Mouse (Mus musculus): ENCODE data around the gene Slc22a14.
"Not testable (repeated sequence)": the region's sequence is repeated elsewhere in the genome, so short reads cannot be mapped to it uniquely, and the experiment has no call there.

The Slc22a14 gene

DNA sequence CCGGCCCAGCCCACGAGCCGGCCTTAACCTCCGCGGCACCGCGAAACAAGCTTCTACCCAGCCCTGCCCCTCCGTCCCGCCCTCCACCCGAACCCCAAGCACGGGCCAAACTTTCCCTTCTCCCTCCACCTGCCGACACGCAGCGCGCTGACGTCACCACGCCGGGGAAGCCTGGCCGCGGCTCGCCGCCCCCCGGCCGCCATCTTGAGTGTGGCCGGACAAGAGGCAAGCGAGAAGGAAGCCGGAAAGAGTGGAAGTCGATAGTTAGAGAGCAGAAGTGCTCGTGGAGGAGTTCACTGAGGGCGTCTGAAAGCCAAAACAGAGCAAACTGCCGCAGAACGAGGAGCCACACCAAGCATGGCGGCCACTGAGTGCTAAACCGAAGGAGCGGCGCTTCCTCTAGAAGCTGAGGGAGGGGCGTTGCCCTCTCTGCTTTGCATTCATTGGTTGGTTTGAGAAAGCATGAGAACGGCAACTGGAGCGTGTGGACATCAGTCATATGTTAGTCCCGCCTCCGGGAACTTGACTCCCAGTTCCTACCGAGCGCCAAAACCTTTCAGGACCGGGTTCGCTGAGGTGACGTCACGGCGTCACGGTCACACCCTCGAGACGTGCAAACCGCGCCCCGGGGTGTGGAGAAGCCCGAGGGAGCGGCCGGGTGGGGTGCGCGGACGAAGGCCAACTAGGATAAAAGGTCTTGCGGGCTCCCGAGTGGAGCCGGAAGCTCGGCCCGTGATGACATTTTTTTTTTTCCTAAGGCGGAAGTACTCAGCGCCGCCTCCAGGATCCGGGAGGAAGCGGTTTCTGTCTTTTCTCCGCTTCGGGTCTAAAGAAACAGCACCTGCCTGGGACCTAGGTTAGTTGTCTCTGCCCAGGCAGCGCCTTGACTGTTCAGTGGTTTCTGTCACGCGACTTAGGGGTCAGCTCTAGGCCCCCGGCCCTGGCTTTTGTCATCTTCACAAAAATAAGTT is 42.8 kb downstream of the Slc22a14 start, which contains the start of gene Oxsr1:
Gene Oxsr1, minus strand, starts transcription at position 139 of the 971 bp plus-strand sequence.
- in situ Hi-C loops (cut with MseI, MboI), result no loop called here

DNA sequence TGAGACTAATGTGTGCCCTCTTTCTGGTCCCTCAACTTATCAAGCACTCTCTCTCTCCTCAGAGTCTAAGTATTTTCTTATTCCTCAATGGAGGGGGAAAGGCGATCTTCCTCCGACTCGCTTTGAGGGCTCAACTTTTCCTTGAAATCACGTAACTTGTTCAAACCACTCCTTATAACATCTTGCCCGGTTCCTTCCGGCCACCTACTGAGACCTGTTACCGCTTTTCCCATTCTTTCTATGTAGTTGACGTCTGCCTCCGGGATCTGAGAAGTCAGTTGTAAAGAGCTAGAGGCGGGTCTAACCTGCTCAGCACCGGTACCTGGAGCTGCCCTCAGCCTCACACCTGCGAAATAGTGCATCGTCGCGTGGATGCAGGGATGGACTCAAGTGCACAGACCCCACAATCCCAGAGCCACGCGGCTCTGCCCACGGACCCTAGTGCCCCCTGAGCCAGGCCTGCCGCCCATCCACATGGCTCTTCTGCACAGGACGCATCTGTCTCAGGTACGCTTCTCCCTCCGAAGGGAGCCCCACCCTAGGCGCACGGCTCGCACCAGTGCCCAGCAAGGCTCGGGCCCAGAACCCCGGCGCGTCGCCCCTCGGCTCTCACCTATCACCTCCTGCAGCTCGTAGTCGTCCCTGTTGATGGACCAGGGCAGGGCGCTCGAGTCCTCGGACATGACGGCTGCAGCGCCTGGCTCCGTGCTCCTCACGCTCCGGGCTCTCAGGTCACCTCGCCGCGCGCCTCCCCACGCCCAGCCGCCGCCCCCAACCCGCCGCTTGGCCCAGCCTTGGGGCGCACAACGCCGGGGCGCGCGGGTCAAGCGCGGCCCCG is 43.7 kb downstream of the Slc22a14 start:
- in situ Hi-C loops (cut with MseI, MboI), result no loop called here

DNA sequence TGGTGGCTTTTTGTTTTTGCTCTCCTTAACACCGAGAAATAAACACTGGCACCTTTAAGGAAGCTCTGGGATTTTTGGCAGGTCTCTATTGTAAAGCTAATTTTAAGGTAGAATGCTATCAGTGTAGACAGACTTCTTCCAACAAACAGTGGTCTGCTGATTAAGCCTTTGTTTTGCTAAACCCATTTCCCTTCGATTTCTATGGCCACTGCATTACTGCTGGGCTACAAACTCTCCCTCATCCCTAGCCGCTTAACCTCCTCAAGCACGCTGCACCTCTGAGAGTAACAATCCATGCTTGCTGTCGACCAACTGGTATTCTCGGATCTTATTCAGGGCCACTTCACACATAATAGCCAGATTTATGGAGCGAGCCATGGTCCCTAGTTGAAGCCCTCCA is 44.4 kb downstream of the Slc22a14 start:
- in situ Hi-C loops (cut with MseI, MboI), result no loop called here

DNA sequence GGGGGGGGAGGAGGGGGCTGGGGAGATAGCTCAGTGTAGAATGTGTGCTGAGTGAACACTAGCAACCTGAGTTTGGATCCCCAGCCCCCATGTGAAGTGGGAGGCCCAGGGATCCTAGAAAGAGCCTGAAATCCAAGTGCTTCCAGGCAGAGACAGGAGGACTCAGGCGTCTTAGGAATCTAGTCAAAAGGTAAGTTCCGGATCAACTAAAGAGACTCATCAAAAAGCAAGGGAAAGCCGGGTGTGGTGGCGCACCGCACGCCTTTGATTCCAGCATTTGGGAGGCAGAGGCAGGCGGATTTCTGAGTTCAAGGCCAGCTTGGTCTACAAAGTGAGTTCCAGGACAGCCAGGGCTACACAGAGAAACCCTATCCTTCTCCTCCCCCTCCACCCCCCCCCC is 44.9 kb downstream of the Slc22a14 start:
- in situ Hi-C loops (cut with MseI, MboI), result no loop called here

DNA sequence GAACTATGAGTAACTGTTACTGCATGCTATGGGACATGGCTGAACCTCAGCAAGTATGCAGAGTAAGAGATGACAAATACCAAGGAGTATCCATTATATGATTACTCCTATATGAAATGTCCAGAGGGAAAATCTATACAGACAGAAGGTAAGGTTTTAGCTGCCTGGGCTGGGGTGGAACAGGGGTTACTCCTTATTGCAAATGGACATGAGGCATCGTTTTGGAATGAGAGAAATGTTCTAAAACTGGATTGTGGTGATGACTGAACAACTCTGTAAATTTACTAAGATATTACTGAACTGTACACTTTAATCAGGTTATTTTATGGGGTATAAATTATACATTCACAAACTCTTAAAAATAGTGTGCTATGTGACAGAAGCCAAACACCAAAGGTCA is 46.5 kb downstream of the Slc22a14 start:
- in situ Hi-C loops (cut with MseI, MboI), result no loop called here

DNA sequence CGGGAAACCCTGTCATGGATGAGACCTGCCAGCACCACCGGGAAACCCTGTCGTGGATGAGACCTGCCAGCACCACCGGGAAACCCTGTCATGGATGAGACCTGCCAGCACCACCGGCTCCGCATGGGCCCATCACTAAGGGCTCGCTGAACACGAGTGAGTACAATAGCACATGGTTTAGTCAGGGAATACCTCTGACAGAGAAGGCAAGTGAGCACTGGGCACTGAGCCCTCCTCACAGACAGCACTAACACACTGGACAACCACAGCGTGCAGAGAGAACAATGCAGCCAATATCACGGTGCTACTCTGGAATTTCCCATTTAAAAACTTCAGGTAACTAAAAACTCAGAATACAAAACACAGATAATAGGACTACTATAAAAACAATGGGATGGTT is 52.3 kb downstream of the Slc22a14 start:
- in situ Hi-C loops (cut with MseI, MboI), result no loop called here

DNA sequence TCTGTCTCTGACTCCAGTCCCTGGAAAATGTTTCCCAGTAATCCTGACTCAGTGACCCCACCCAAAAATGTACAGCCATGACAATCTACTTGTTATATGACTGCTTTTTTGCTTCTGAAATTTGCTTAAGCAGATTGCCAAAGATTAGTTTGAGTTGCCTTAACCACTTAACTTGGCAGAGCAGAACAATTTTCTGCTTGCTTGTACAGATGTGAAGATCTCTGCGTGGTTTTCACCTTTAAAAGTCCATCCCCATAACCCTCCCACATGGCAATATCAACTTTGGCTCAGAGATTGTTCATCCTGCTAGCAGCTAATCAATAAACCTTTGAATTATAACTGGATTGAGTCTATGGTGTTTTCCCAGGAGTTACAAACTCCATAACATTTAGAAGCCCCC is 56.3 kb downstream of the Slc22a14 start:
- in situ Hi-C loops (cut with MseI, MboI), result no loop called here

DNA sequence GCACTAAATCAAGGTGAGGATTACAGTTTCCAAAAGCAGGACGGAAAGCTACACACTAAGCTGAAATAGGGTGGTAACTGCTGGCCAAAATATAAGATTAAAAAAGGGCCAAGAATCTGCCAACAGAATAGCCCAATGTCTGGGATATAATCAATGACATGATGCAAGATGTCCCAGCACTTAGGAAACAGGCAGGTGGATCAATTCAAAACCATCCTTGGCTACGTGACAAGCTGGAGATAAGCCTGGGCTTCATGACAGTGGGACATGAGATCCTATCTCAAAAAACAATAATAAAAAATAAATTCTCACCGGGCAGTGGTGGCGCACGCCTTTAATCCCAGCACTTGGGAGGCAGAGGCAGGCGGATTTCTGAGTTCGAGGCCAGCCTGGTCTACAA is 59.5 kb downstream of the Slc22a14 start:
- in situ Hi-C loops (cut with MseI, MboI), result no loop called here

DNA sequence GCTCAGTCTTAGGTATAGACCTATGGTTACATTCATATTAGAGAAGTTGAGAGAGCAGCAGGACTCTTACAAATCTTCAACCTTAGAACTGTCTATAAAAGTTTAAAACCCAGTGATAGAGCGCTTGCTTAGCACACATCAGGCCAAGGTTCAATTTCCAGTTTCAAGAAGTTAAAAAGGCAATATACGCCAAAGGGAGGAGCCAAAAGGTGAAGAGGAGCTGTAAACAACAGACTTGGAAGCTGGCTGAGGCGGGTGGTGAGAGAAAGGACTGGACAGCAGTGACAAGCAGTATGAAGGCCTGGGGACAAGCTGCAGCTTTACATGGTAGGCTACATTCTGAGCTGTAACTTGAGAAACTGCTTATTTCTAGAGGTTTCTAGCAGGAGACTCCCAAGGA is 66.8 kb downstream of the Slc22a14 start:
- in situ Hi-C loops (cut with MseI, MboI), result no loop called here

DNA sequence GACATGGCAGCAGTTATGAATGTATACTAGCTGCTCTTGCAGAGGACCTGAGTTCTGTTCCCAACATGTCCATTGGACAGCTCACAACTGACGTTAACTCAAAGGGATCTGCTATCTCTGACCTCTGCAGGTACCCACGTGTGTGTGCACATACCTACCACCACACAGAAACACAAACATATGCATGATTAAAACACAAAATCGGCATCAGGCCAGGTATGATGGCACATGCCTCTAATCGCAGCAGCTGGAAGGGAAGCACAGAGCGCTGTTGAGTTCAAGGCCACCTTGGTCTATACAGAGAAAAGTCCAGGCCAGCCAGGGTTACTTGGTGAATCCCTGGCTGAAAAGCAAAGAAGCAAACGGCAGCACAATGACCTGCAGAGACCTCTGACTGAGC is 67.7 kb downstream of the Slc22a14 start:
- in situ Hi-C loops (cut with MseI, MboI), result no loop called here

DNA sequence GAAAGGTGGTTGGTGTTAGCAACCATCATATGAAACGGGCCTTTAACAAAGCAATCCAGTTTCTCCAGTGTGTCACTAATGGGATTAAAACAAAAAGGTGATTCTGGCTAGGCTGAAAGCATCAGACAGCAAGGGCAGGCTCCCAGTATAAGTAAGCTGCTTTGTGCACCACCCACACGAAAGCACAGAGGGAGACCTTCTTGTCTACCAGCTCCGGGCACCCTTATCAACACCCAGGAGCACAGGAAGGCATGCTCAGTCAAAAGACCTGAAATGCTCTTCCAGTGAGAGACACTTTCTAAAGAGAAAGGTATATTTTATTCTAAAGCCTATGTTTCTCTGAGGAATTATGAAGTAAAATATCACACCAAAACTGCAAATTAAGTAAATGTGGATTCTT is 74.6 kb downstream of the Slc22a14 start:
- in situ Hi-C loops (cut with MseI, MboI), result no loop called here

DNA sequence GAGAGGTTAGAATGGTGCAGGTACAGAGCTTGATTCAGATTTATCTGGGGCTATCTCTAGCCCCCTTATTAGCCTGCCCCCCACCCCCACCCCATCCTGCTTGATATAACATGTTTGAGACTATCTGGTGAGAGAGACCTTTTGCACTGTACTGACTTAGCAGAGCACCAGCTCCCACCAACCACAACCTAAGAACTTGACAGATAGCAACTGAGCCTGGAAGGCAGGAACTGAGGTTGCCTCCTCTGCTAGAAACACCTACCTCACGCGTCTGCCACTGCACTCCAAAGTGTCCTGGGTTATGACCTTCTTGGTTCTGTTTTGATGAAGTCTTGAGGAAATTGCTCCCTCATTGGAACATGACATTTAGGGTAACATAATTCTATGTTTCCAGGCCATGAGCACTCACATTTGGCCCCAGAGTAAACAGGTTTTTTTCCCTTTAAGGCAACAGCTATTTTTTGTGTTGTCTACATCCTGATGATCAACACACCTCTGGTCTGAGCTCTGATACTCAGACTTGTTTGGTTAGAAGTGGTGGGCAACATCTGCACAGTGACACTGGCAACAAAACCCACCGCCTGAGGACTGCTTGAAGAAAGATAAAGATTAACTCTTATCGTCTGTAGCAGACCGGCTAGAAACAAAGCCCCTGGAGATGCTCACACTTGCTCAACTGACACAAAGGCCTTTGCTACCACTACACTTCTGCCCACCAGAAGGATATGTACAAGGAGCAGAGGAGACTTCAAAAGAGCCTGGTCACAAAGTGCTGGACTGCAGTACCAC is 84.3 kb downstream of the Slc22a14 start:
- in situ Hi-C loops (cut with MseI, MboI), result no loop called here

DNA sequence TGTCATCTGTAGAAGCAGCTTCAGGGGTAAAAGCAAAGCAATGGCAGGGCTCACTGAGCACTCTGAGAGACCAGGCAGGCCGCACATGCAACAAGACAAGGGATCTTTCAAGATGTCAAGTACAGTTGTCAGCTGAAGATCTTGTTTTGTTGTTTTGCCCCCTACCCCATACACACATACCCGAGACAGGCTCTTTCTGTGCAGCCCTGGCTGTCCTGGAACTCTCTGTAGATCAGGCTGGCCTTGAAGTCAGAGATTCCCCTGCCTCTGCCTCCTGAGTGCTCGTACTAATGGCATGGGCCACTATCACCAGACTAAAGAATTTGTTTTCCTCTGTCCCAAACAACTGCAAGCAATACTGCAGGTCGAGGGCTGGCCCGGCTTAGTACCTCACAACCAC is 87.3 kb downstream of the Slc22a14 start:
- in situ Hi-C loops (cut with MseI, MboI), result no loop called here

DNA sequence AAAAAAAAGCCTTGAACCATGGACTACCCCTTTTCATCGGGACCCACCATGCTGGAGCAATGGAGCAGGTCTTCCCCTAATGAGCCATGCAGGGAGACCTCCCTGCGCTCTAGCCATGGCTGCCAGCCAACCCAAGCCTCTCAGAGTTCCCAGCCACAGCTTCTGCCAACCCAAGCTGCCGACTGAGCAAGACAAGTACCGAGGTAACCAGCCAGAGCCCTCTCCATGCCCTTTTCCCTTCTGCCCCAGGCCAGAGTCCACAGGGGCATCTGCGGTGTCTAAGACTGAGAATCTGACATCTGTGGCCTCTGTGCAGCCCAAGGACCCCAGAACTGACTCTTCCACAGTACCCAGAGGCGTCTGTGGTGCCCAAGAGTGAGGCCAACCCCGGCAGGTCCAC is 89.0 kb downstream of the Slc22a14 start:
- in situ Hi-C loops (cut with MseI, MboI), result no loop called here

DNA sequence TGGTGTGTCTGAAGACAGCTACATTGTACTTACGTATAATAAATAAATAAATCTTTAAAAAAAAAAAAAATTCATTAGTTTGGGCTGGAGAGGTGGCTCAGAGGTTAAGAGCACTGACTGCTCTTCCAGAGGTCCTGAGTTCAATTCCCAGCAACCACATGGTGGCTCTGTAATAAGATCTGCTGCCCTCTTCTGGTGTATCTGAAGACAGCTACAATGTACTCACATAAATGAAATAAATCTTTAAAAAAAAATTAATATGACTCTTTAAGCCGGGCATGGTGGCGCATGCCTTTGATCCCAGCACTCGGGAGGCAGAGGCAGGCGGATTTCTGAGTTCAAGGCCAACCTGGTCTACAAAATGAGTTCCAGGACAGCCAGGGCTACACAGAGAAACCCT is 90.5 kb downstream of the Slc22a14 start:
- in situ Hi-C loops (cut with MseI, MboI), result not testable (repeated sequence)

DNA sequence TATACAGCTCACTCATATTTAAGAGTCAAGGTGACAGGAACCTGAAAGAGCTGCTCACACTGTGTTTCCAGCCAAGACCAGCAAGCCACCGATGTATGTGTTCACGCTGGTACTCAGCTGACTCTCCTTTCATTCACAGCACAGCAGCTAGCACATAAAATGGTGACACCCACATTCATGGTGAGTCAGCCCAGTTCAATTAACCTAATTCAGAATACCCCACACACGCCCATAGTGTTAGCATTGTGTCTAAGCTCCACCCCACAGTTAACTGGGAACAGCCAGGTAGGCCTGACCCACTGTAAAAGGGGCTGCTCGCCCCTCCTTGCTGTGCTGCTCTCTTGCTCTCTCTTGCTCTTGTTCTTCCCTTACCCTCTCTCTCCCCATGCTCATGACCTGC is 93.9 kb downstream of the Slc22a14 start:
- in situ Hi-C loops (cut with MseI, MboI), result no loop called here

DNA sequence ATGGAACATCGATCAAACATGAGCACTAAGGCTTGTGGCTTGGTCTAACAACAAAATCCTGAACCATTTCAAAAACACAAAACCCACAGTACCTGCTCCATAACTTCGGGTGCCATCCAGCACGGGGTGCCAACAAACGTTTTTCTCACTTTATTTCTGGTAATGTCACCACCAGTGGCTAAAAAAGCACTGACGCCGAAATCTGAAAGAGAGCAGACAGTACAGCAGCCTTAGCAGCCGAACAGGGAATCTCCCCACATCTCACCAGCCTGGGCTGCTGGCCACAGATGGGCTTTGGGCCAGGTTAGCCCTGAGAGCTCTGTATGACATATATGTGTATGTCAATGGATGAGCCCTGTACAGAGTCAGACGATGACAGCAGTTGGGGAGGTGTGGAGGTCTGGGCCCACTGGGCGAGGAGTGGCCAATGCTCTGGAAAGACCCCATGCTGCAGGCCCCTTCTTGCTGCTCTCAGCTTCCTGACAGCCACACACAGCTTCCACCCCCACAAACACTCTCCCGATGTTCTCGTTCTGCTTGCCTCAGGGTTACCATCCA is 96.7 kb downstream of the Slc22a14 start:
- in situ Hi-C loops (cut with MseI, MboI), result no loop called here

DNA sequence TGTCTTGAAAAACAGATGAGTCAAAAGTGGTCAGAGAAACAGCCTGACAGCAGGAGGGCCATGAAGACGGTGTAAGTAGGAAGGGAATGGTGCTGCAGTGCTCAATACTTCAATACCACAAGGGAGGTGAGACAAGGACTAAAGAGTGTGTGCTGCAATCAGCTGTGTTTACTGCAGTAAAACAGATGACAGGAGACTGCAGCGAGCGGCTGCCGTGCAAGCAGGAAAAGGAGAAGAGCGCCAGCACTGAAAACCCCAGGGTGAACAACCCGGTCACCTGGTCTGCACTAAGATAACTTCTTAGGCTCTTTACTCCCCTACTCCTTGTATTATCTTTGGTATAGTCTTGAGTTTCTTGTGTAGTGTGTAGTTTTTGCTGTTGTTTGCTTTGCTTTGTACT is 97.2 kb downstream of the Slc22a14 start:
- in situ Hi-C loops (cut with MseI, MboI), result no loop called here

DNA sequence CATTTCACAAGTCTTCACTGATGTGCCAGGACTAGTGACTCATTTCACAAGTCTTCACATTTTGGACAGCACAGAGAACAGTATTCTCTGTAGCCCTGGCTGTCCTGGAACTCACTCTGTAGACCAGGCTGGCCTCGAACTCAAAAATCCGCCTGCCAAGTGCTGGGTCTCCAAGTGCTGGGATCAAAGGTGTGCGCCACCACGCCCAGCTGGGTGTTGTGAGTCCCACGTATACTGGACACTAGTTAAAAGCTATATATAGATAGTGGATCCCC is 99.3 kb downstream of the Slc22a14 start:
- in situ Hi-C loops (cut with MseI, MboI), result not testable (repeated sequence)

DNA sequence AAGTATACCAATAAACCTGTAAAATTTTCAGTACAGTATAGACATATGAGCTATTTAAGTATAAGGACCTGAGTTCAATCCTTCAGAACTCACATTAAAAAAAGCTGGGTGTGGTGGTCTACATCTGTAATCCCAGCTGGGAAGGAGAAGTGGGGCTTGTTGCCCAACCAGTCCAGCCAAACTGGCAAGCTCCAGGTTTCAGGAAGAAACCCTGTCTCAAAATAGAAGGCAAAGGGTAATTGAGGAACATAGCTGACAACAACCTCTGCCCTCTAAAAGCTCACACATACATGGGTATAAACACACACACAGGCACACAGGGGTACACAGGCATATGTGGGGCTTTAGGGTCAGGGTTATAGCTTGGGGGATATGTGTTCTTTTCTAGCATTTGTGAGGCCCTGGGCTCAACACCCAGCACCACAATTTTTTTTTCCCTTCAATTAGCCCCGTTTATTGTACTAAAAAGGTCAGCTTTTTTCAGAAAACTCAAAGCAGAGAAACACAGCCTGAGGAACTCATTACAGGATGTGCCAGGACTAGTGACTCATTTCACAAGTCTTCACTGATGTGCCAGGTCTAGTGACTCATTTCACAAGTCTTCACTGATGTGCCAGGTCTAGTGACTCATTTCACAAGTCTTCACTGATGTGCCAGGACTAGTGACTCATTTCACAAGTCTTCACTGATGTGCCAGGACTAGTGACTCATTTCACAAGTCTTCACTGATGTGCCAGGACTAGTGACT is 99.8 kb downstream of the Slc22a14 start:
- in situ Hi-C loops (cut with MseI, MboI), result not testable (repeated sequence)

DNA sequence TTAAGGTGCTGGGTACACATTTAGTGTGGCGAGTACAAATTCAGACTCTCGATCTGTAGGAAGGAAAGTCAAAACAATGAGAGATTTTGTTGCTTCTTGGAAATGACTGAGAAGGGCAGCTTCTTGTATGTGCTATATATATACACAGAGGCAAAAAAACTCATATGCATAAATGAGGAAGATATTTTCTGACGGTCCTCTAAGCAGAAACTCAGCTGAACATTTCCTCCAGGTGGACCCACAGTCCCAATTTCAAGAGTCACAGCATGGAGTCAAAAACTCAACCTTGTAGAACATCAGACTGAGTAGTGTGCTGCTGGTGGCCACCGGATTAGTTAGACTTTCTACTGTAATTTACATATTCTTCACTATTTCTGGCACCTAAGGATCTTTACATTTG is 102.3 kb downstream of the Slc22a14 start:
- in situ Hi-C loops (cut with MseI, MboI), result no loop called here
